Mouse (Mus musculus) erythroblast, embryonic 14.5 days (primary cell): ENCODE results near the gene Rap2b. TPM values are rescaled to one million over a fixed set of nuclear protein-coding genes. Genes with fewer than 3 reads are reported as not detected.

Experiments
- H3K27me3 ChIP-seq: 2 replicates; pipeline ENCODE4 v1.6.1; 2012; ENCODE audit warnings: inconsistent platforms; ENCODE audit not compliant: control insufficient read depth
- H3K36me3 ChIP-seq: 2 replicates; pipeline ENCODE4 v1.6.1; 2012; ENCODE audit warnings: mild to moderate bottlenecking, inconsistent platforms; ENCODE audit not compliant: control insufficient read depth
- H3K4me1 ChIP-seq: 2 replicates; pipeline ENCODE4 v1.6.1; 2012; ENCODE audit warnings: inconsistent platforms; ENCODE audit not compliant: control insufficient read depth
- H3K4me3 ChIP-seq: replicated peaks from 2 replicates; pipeline ENCODE3; 2012; ENCODE audit warnings: moderate library complexity, mild to moderate bottlenecking, inconsistent platforms
- H3K9me3 ChIP-seq: 2 replicates; pipeline ENCODE4 v1.6.1; 2012; ENCODE audit warnings: low read length, inconsistent platforms, mixed read lengths; ENCODE audit not compliant: control insufficient read depth
- GATA1 ChIP-seq: IDR thresholded peaks from 2 replicates; pipeline ENCODE4 v1.6.1; 2012; ENCODE audit warnings: low read length, inconsistent platforms, mixed read lengths
- TAL1 ChIP-seq: IDR thresholded peaks from 3 replicates; pipeline ENCODE4 v1.6.1; 2012; ENCODE audit warnings: low read length, inconsistent platforms, mixed read lengths
- polyA plus RNA-seq: library from polyadenylated mRNA; stranded (reverse); fragments of >175 nt; gene quantifications from 2 replicates; pipeline ENCODE4 v1.2.3, GENCODE M21; 2012

Gene Rap2b
- polyA plus RNA-seq, 1 experiment: 0.16 TPM

- H3K9me3 ChIP-seq: no peaks in the 10 kb centered on the region
- TF ChIP-seq GATA1 (no peak), TAL1 (no peak)
- H3K4me3 ChIP-seq: no peak overlapping the region
- H3K36me3 ChIP-seq: no peaks in the 10 kb centered on the region
- no peaks in the 10 kb centered on the region for H3K4me1 ChIP-seq
- no peaks in the 10 kb centered on the region for H3K27me3 ChIP-seq
Observed at GRCm38 (mm10) chr3:61400823-61401387, 39.5 kb downstream of the Rap2b start.

- Histone ChIP-seq H3K36me3 (no peaks in the 10 kb centered on the region), H3K4me1 (peaks cover 4% of the 10 kb centered on the region), H3K27me3 (no peaks in the 10 kb centered on the region), H3K4me3 (no peak overlapping the region), H3K9me3 (no peaks in the 10 kb centered on the region)
- TF ChIP-seq TAL1 (no peak), GATA1 (no peak)
Observed at GRCm38 (mm10) chr3:61406921-61407320, 45.5 kb downstream of the Rap2b start.

GRCm38 (mm10) chr3:61409683-61410082 is 48.2 kb downstream of the Rap2b start:
- H3K27me3 ChIP-seq: no peaks in the 10 kb centered on the region
- no peaks in the 10 kb centered on the region for H3K36me3 ChIP-seq
- H3K9me3 ChIP-seq: no peaks in the 10 kb centered on the region
- H3K4me1 ChIP-seq: peaks cover 4% of the 10 kb centered on the region
- no peak overlapping the region for H3K4me3 ChIP-seq
- TF ChIP-seq GATA1 (no peak), TAL1 (no peak)

DNA sequence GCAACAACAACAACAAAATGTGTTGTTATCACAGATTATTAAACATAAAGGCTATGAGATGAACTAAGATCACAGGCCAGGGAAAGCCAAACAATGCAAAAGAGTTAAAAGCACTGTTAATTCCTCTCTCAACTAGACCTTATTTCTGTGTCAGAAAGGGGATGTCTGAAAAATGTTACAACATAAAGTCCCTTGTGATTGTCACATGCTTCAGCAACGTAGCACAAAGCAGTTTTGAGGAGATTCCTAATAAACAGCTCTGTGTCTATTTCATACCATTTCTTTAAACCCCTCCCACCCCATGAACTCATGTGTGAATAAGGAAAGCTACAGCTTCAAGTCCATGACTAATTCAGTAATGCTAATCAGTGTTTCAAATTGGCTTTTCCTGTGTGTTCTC is 54.4 kb downstream of the Rap2b start:
- Histone ChIP-seq H3K4me3 (no peak overlapping the region), H3K27me3 (no peaks in the 10 kb centered on the region), H3K4me1 (no peaks in the 10 kb centered on the region), H3K36me3 (no peaks in the 10 kb centered on the region), H3K9me3 (no peaks in the 10 kb centered on the region)
- TF ChIP-seq GATA1: no peak
- TF ChIP-seq TAL1: no peak

Other genes with a start within 250 kb of the Rap2b start
- not detected in 2 replicates for gene B430305J03Rik, start 4.3 kb downstream of the Rap2b start, polyA plus RNA-seq